Mouse (Mus musculus) right cerebral cortex, postnatal 25 days (tissue): ENCODE measurements around the gene Olfr432.
"Not testable (repeated sequence)": the region's sequence is repeated elsewhere in the genome, so short reads cannot be mapped to it uniquely, and the experiment has no call there.

Experiments used
- DNase-seq: peaks from one replicate; pipeline ENCODE4 v3.0.0; 2022

Gene Olfr432

DNA sequence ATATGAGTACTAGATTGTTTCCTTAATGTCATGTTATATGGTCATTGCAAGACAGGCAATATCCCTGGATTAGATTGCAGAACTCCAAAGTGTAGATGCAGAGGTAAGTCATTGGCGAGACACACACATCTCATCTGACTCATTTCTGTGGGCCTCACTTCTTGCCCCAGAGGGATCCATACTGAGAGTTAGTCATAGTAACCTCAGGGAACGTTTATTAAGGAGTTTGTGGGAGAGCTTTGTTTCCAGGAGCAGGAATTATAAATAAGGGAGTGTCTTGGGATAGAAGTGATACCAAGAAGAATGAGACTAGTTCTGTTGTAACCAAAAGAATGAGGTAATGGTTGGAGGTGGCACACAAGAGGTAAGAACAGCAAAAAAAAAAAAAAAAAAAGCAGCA lies at the start of gene Olfr432:
TSS of gene Olfr432 (plus strand) at position 313 of the 400 bp plus-strand sequence.
- DNase-seq, result no peak

DNA sequence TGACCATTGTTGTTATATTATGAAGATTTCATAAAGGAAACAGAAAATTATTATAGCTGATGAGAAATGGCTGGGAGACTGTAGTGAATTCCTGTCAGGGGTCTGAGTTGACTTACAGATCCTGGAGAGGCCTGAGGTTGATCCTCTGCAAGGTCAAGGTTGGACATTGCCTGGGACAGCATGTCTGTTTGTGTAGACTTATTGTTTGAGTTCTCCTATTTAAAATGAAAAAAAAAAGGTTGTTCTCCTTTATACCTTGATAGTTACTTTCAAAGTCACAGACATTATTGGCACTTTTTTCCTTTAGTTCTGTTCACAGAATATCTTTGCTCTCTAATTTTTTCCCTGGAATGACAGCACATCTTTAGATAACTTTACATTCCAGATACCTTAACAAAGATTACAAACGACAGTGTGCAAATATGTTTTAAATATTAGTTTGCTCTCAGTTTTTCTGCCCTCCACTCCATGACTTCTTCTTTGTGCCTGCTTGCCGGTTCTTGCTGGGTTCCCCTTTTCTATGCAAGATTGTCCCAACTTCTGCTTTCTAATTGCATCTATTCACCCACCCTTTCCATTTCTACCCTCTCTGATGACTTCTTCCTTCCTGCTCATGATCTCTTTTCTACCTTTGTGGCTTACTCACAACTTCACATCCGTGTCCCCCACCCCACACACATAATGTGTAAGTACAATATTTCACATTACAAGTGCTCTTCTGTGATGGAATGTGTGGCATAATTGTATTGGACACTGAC lies 44.5 kb upstream of the Olfr432 start:
- not testable (repeated sequence) for DNase-seq

DNA sequence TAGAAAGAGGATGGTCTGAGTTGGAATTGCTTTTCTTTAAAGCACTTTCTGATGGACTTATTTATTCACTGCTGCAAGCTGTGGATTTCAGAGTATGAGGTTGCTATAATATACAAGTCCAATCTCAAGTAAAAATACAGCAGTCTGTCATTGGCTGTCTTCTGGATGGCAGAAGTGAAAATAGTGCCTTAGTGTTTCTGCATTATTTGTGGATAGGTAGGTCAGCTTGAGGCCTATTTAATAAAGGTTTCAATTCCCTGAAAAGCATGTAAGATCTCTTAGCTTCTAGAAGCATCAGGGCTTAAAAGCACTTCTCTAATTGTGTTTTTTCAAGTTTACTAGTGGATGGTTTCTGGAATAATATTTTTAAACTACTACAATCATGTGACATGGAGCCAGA lies 42.0 kb upstream of the Olfr432 start:
- not testable (repeated sequence) for DNase-seq

DNA sequence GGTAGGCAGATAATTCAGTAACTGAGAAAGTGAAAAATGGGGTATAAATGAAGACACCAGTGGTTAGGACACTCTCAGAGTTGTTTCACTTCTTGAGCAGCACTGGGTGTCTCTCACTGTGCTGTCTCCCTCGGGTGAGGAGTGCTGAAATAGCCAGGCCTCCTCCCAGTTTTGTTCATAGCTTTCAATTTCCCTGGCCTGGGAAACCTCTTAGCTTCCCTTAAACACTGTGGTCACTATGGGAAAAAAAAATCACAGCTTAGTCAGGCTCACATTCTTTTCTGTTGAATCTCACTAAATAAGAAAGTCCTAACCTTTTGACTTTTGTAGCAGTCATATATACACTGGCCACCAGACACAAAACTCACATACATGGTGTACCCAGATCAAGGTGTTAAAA lies 17.3 kb upstream of the Olfr432 start, which contains the start of gene Ifi205:
TSS of gene Ifi205 (minus strand) at position 113 of the 400 bp plus-strand sequence.
- DNase-seq, result no peak

DNA sequence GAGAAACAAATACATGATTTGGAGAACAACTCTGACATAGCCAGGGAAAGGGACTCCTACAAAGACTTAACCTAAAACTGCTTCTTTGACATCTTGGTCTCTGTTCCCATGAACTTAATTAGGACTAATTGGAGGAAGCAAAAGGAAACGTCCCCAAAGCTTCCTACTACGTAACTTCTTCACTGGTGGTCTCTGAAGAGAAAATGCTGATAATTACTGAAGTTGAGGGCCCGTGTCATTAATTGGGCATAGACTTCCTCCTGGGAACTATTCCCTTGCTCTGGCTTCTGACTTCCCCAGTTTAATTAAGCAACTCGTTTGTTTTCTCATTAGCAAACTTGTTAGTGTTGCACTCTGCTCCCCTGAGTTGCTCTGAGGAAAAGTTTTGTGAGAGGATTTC lies 13.2 kb upstream of the Olfr432 start:
- no peak for DNase-seq

DNA sequence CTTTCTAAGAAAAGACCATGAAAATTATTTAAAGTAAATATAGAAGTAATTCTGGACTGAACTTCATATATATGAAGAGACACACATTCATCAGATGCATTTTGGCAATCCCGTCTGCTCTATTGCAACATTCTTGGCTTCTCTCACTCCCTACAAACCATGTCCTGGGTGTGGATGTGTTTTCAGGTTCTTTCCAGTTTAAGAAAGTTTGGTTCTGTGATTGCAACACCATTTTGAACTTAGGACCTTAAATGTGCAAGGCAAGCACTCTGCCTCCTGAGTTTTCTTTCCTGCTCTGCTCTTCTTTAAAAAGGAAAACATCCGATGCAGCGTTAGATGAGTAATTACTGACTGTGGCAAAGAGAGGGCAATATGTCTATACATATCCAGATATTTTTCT lies 10.5 kb upstream of the Olfr432 start:
- no peak for DNase-seq

DNA sequence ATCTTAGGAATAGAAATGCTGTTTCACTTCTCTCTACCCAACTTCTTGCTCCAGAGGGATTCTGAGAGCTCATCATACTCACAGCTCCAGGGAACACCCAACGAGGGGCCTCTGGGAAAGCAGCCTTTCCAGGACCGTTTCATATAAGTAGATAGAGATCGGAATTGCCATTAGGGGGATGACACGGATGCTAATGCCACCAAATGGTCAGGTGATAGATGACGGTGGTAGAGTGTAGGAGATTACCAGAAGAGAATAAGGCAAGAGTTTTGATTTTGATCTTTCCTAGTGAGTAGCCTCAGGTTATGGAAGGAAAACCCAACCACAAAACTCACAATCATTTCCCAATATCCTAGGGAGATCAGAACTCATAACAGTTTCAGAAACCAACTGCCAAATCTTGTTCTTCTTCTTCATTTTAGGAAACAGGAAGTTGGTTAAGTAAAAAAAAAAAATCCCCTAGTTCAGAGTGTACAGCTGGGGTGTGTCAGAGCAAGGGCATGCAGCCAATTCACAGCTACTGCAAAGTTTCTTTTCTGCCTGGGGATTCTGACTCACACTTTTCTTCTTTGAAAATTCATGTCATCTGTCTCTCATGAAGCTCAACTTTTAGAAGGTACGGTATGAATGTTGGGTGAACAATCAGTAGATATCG lies 8.4 kb upstream of the Olfr432 start, which contains the start of gene Olfr433:
TSS of gene Olfr433 (plus strand) at position 183 of the 655 bp plus-strand sequence.
- no peak for DNase-seq

DNA sequence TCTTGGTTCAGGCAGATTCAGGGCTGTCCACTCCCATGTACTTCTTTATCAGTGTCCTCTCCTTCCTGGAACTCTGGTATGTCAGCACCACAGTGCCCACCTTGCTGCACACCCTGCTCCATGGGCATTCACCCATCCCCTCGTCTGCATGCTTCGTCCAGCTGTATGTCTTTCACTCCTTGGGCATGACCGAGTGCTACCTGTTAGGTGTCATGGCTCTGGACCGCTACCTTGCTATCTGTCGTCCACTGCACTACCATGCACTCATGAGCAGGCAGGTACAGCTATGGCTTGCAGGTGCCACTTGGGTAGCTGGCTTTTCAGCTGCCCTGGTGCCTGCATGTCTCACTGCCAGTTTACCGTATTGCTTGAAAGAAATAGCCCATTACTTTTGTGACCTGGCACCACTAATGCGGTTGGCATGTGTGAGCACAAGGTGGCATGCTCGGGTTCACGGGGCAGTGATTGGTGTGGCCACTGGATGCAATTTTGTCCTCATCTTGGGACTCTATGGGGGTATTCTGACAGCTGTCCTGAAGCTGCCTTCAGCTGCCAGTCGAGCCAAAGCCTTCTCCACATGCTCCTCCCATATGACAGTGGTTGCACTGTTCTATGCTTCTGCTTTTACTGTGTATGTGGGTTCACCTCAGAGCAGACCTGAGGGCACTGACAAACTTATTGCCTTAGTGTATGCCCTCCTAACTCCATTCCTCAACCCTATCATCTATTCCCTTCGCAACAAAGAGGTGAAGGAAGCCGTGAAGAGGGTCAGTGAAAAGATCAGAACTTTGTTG lies 6.7 kb upstream of the Olfr432 start:
- not testable (repeated sequence) for DNase-seq

DNA sequence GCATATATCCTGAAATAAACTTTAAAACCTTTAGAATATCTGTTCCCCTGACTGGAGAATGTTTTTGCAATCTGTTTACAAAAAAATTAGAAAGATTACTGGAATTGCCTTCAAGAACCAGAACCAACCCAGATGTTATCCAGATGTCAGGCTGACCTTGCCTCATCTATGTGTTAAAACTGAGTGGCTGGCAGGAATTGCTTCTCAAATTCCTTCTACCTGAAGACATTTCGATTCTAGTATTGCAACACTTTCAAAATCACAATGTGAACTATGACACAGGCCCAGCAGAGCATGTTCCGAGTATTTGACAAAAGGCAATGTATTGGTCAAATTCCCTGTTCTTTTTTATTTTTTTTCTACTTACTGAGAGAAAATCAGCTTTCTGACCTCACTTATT lies 4.6 kb upstream of the Olfr432 start:
- no peak for DNase-seq

DNA sequence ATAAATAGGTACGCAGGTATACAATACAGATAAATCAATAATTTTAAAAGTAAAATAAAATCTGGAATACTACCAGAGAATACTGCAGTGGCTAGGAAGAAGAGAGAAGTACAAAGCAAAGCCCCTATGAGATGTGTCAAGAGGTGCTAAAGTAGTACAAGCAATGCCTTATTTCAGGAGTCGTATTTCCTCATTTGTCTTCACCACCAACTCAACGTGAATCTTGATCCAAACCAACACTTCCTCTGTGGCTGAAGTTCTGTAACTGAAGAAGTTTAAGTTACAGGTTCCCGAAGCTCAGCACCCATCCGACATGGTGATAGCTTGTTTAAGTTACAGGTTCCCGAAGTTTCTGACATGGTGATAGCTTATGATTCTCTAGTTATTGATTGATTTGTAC lies 778 bp upstream of the Olfr432 start:
- not testable (repeated sequence) for DNase-seq

DNA sequence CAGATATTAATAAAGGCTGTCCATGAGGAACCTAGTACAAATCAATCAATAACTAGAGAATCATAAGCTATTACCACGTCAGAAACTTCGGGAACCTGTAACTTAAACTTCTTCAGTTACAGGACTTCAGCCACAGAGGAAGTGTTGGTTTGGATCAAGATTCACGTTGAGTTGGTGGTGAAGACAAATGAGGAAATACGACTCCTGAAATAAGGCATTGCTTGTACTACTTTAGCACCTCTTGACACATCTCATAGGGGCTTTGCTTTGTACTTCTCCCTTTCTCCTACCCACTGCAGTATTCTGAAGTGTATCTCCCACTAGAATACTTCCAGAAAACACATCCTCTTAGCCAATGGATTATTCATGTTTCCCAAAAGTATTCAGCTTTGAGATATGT lies 352 bp downstream of the Olfr432 start:
- DNase-seq, result not testable (repeated sequence)

DNA sequence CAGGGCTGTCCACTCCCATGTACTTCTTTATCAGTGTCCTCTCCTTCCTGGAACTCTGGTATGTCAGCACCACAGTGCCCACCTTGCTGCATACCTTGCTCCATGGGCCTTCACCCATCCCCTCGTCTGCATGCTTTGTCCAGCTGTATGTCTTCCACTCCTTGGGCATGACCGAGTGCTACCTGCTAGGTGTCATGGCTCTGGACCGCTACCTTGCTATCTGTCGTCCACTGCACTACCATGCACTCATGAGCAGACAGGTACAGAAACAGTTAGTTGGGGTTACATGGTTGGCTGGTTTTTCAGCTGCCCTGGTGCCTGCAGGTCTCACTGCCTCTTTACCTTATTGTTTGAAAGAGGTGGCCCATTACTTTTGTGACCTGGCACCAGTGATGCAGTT lies 1.5 kb downstream of the Olfr432 start:
- no peak for DNase-seq

DNA sequence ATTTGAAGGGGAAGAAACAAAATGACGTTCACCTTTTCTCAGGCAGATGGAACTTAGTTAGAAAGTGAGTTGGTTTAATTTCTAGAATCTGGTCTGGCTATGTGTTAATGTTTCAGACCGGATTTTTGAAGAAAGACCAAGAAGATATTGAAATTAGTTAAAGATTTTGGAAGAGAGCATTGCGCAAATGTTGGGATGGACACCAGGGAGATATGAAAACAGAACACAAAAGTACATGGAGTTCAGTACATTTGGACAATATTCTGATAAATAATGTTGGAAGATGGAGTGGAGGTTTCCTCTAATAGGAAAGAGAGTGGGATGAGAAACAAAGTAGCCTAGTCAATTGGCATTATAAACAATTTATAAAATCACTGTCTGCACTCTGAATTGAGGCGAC lies 2.5 kb downstream of the Olfr432 start:
- no peak for DNase-seq

DNA sequence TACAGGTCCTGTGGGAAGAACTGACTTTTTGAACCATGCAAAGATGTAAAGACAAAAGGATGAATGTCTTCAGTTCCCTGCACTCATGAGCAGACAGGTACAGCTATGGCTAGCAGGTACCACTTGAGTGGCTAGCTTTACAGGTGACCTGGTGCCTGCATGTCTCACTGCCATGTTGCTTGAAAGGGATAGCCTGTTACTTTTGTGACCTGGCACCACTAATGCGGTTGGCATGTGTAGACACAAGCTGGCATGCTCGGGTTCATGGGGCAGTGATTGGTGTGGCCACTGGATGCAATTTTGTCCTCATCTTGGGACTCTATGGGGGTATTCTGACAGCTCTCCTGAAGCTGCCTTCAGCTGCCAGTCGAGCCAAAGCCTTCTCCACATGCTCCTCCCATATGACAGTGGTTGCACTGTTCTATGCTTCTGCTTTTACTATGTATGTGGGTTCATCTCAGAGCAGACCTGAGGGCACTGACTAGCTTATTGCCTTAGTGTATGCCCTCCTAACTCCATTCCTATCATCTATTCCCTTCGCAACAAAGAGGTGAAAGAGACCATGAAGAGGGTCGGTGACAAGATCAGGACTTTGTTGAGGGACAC lies 3.0 kb downstream of the Olfr432 start:
- no peak for DNase-seq

DNA sequence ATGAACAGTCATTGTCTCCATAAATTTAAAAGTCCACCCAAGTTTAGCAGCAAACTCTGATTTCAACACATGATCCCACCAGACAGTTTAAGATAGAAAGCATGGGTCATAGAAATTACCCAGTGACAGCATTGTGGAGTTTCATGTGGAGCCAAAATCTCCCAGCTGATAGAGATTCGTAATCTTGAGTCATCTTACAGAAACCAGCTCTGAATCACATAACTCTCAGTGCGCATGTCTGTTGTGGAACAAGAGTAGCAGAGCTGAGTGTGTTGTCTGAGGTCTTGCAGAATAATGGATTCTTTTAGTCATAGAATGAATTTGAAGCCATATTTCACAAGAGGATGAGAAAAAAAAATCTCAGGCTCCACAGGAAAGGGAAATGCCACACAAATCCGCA lies 4.0 kb downstream of the Olfr432 start:
- no peak for DNase-seq

DNA sequence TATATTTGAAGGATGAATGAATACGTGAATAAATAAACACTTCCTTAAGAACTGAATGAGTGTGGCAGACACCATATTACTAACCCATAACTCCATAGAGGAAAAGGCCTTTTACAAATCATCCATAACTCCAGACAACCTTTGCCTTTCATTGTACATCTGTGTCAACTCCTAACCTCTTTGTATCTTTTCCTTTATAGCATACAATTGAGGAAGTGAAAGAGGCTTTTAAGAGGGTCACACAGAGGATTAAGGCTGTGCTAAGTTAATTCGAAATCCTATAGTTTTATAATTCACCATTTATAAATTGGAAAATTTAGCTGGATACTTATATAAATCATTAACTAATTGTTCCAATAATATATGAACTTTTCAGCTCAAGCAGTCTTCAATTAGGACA lies 6.2 kb downstream of the Olfr432 start:
- DNase-seq, result no peak

DNA sequence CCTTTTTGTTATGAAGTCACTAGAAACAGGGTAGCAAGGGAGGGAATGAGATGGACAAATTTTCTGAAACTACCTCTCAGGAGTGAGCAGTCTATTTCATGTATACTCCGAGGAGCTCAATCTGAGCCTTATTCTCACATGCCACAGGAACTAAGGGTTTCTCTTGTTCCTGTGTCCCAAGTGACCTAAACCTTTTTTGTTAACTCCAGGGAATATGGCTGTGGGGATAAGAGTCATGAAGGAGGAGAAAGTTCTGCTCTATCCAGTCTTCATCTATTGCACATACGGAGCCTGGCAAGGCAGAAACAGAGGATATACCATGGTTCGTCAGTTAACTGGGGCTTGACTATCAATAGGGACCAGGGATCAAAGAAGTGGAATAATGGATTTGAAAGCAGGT lies 17.3 kb downstream of the Olfr432 start, which contains the start of gene Olfr430:
TSS of gene Olfr430 (plus strand) at position 301 of the 400 bp plus-strand sequence.
- no peak for DNase-seq

DNA sequence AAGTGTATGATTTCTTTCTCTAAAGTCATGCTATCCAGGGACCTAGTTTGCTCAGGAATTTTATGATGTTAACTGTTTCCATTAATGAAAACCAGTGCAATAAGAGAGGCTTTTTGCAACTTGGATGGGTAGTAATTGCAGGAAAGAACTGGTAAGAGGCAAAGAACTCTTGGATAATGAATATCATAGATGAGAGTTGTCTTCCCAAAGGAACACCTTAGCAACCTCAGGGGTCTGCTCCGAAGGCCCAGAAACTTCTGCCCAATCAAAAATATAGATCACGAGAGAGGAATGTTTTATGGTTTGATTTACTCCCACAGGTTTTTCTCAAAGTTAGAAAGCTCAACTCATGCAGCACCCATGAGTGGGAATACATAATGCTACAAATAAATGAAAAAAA lies 35.0 kb downstream of the Olfr432 start, which contains the start of gene Olfr429:
TSS of gene Olfr429 (plus strand) at position 301 of the 400 bp plus-strand sequence.
- DNase-seq, result no peak

DNA sequence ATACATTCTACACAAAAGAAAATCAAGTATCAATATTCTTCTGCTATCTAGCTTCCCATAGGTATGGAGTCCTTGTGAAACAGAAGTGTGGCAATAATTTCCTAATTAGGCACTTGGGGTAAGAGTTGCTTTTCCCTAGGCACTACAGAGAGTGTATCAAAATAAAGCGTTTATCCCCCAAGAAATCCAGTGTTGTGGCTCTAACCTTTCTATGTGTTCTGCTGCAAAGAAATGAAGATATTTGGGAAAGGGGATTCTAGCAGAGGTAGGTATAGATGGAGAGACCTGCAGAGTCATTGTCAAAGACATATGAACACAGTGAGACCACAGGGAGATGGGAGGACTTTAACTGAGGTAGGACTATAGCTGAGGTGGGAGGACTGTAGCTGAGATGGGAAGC lies 47.6 kb downstream of the Olfr432 start, which contains the start of gene Olfr427:
TSS of gene Olfr427 (plus strand) at position 301 of the 400 bp plus-strand sequence.
- no peak for DNase-seq

DNA sequence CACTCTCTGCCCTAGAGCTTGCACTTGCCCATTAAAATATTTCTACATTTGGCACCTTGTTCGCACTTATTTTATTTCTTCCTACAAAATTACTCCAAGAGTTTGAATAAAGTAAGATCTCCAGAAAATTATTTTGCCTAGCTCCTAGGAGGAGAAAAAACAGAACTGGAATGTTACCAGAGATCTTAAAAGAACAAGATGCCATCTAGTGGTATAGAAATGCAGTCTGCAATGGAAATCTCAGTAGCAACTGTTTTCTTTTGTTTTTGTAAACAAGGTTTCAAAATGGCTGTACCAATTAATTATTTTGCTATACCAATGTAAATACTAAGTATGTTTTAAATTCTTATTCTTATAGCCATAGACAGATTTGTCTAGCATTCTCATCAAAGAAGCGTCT lies 54.7 kb downstream of the Olfr432 start:
- DNase-seq, result no peak
